Mouse (Mus musculus) lung, adult 2 months (tissue): ENCODE measurements around the gene Corin.

Experiments used
- CTCF ChIP-seq: fragments of 200-500 bp; IDR thresholded peaks from 2 replicates; pipeline ENCODE4 v1.5.1; 2011; ENCODE audit warnings: mild to moderate bottlenecking, low read length, control low read depth; ENCODE audit not compliant: insufficient read depth
- POLR2A ChIP-seq: fragments of 200-500 bp; IDR thresholded peaks from 2 replicates; pipeline ENCODE4 v1.6.1; 2011; ENCODE audit warnings: low read depth, mild to moderate bottlenecking, control low read depth, low read length, borderline replicate concordance; ENCODE audit errors: extremely low read depth

DNA sequence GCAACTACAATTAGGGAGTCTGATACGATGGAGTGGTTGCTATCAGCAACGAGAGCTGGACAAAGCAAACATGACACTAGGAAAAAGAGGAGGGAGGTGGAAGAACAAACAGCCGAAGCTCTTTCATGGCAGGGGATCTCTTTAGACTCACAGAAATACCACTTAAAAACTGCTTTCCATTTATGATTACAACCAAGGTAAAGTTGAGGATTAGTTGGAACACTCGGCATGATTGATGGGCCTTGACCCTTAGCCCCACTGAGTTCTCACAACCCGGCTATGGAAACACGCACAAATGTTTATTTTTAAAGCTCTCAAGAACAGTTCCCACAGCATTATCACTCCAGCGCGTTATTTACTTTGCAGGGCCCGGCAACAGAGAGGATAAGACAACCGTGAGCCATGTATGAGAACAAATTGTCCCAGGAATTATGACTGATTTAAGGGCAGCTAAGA, 92.4 kb downstream of the Corin start:
- TF ChIP-seq CTCF (no peak), POLR2A (no peak)
